Mouse (Mus musculus): ENCODE results near the gene Hs3st1.
"Not testable (repeated sequence)": the region's sequence is repeated elsewhere in the genome, so short reads cannot be mapped to it uniquely, and the experiment has no call there.

Gene Hs3st1

DNA sequence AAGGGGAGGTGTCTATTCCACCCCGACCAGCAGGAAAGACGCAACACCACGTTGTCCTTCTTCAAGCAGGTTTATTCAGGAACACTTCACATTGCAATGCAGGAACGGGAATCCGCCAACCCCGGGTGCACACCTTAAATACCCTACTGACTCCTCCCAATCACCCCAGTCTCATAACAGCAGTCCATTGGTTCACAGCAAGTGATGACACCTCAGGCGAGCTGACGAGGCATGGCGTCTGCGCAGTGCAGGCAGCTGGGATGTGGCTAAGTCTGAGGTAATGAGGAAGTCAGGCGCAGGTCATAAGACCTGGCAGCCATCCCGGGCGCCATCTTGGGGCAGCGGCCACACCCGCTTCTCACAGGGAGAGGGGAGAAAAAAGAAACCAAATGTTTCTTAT lies at the start of gene Hs3st1:
Hs3st1 (minus strand) TSS at position 101 of the 400 bp plus-strand sequence.
- not testable (repeated sequence) for DNase-seq (ENCODE audit: low spot score)

DNA sequence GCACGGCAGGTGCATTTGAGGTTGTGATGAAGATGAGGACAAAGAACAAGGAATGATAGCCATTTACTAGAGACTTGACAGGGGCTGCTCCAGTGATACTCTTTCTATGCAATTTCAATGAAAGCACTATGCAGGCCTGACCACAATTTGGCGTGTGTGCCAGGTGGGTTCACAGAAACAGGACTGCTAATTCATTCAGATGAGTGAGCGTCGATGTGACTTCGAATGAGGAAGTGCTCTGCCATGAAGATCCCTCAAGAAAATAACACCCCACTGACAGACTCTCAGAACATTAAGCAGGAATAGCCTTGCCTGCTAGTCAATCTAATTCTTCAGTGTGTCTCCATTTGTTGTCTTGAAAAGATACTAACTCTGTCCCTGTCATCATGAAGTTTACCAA lies 49.4 kb upstream of the Hs3st1 start:
- no peak for DNase-seq (ENCODE audit: low spot score)

GRCm38 (mm10) chr5:39803941-39804340 lies 48.7 kb upstream of the Hs3st1 start:
- DNase-seq (ENCODE audit: low spot score), result no peak

DNA sequence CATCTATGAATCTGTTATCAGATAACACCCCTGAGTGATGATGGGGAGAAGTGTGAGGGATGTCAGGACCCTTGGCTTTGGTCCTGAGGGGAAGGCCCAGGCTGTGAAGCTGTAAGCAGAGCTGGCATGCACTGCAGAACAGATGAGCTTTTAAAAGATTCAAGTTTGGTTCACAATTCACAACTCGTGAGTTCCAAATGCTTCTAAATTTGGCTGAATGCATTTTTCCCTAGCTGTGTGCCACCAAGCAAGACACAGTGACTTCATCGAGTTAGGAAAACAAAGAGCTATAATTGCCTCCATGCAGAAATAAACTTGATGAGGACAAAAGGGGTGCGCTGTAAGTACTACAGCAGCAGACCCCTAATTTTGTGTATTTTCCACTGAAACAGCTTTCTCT lies 48.2 kb upstream of the Hs3st1 start:
- no peak for DNase-seq (ENCODE audit: low spot score)

- DNase-seq (ENCODE audit: low spot score), result no peak
Measured at GRCm38 (mm10) chr5:39802110-39802509, 46.8 kb upstream of the Hs3st1 start.

DNA sequence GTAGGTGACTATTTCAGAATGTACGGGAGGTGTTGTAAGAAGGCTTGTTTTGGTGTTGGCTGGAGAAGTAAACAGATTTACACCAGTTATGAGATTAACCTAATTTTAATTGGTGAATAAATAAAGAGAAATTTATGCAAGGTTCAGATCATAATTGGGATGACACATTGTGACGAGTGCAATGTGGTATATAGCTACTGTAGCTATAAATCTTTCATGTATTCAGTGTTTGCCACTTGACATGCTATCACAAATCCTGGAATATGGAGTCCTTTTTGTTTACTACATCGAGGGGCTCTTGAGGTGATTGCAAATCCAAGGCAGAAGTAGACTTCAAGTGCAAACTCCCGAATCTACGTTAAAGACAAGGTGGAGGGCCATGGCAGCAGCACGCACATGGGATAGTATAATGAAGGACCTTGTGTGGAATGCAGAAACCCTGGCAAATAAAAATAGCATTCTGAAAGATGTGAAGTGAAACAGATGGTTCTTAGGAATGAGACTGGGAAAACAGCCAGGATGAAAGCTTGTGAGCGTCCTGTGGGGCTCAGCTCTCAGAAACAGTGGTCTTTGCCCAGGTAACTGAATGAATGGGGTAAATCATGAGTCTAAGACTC lies 21.9 kb upstream of the Hs3st1 start:
- no peak for DNase-seq (ENCODE audit: low spot score)

GRCm38 (mm10) chr5:39771680-39772348 lies 16.5 kb upstream of the Hs3st1 start:
- DNase-seq (ENCODE audit: low spot score), result peak; percentile 32

DNA sequence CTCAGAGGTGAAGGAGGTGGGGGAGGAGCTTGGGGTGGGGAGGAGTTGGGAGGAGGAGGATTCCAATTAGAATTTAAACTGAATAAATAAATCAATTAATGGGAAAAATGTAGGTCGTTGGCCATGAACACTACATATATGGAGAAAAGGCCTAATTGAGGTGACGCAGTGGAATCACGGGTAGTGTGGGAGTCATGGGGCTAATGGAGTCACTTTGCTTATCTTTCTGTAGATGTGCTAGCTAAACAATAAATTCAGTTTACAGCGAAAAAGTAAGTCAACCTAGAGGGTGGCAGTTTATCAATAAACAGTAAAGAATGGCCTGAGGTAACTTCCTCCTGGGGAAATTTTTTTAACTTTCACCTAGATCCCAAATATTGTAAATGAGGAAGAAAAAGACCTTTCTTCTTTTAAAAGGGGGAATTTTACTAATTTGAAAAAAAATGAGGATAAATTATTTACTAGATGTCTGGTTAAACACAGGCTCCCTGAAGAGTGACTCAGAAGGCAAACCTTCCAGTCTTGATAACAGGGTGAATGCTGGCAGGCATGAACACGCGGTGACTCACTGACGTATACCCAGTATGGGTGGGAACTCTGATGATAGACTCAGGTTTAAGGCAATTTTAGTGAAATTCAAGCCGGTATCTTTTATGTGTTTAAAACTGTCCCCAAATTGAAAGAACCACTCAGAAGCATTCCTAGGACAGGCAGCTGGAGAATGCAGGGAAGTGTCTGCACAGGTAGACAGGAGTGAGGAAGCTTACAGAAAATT lies 6.6 kb upstream of the Hs3st1 start:
- no peak for DNase-seq (ENCODE audit: low spot score)

DNA sequence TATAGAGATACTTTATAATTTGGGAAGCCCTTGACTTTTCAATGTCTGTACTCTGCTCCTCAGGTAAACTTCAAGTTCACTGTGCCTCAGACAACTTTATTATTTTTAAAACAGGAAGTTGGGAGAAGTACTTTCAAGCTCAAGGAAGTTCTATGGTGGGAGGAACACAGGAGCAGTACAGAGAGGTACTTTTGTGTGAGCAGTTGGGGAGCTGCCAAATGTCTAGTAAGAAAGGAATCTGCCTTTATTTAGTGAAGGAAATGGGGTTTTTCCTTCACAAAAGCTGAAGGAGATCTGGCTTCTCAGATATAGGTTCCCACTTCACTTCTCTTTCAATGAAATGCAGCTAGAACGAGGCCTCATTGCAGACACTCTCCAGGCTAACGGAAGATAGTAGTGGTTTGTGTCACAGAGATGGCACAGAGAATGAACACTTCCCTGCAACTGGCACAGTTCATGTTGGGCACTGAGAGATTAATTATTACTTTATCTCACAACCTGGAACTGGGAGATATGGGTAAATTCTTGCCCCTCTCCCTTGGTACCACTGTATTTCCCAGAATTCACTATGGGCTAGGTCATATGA lies 3.7 kb upstream of the Hs3st1 start:
- no peak for DNase-seq (ENCODE audit: low spot score)

DNA sequence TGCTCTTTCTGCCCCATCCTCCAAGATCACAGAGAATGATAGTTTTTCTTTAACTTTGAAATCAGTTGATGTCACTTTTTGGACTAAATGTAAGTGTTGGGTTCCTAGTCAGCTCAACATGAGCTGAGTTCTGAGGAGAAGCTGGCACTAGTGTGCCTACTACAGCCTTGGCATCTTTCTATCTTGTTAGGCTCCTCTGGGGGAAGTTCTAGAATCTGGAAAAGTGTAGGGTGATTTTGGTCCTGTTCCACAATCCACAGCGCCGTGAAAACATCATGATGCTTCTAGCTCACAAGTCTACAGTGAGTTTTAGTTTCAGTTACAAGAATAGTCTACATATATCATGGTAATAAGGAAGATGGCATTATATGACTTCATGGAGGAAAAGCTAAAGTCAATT lies 18.4 kb downstream of the Hs3st1 start:
- no peak for DNase-seq (ENCODE audit: low spot score)

DNA sequence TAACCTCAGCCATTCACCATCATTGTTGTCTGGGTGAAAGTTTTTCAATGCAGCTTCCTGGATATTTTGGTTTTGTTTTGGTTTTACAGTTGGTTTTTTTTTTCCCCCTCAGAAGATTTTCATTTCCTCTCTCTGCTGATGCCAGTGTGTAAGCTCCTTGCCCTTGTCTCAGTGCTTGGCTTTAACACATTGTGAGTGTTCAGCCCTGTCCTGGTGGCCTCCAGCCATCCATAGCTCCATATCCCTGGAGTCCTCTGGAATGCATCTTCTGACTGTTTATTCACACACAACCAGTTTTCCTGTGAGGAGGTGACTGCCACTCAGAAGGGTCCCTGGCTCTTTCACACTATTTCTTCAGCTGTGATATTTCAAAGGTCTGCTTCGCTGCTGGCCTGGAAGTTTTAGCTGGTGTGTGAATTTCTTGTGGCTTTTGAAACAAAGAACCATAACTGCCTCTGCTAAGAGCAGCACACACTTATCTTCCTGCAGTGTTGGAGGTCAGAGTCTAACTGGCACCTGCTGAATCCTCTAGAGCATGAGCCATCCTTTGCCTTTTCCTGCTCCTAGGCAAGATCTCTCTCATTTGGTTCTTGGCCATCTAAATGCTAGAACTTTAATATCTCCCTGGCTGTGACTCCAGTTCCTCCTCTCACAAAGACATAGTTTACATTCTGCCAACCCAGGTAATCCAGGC lies 21.4 kb downstream of the Hs3st1 start:
- no peak for DNase-seq (ENCODE audit: low spot score)

- no peak for DNase-seq (ENCODE audit: low spot score)
Measured at GRCm38 (mm10) chr5:39733013-39733749, 22.1 kb downstream of the Hs3st1 start.

DNA sequence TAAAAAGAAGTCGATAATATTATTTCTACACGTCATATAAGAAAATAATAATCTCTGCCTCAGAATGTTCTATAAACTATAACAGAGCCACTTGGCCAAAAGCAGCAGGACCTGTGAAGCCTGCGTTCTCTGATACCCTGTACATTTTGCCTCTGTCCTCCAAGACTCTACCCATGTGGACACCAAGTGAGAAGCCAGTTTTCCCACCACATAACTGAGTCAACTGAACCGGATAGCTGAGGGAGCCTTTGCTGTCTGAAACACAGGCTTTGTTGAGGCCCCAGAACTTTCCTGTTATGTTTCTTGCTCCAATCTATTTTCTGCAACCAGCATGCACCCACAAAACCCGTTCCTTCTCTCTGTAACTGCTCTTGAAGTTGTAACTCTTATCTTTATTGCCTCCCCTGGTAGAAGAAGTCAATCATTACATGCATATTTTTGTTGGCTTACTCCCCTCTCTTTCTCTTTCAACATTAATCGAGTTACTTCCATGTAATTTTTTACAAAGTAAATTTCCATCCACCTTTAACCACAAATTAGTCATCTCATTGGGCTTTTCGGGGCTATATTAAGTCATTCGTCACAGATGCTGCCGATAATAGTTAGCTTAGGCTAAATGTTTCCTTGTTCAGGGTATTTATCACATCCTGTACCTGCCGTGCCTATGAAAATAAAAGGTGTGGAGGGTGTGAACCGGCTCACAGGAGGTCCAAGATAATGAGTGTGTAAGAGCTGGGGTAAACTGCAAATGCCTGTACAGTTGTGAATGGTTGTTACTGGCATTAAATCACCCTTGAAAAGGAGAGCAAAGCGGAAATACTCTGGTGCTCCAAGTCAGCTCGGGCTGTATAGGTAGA lies 39.4 kb downstream of the Hs3st1 start:
- DNase-seq (ENCODE audit: low spot score), result no peak

GRCm38 (mm10) chr5:39715193-39715592 lies 40.1 kb downstream of the Hs3st1 start:
- DNase-seq (ENCODE audit: low spot score), result no peak

- DNase-seq (ENCODE audit: low spot score), result no peak
Measured at GRCm38 (mm10) chr5:39705539-39705938, 49.7 kb downstream of the Hs3st1 start.

GRCm38 (mm10) chr5:39660826-39661225 lies 94.4 kb downstream of the Hs3st1 start:
- DNase-seq (ENCODE audit: low spot score), result no peak

GRCm38 (mm10) chr5:39659417-39659816 lies 95.9 kb downstream of the Hs3st1 start:
- no peak for DNase-seq (ENCODE audit: low spot score)

DNA sequence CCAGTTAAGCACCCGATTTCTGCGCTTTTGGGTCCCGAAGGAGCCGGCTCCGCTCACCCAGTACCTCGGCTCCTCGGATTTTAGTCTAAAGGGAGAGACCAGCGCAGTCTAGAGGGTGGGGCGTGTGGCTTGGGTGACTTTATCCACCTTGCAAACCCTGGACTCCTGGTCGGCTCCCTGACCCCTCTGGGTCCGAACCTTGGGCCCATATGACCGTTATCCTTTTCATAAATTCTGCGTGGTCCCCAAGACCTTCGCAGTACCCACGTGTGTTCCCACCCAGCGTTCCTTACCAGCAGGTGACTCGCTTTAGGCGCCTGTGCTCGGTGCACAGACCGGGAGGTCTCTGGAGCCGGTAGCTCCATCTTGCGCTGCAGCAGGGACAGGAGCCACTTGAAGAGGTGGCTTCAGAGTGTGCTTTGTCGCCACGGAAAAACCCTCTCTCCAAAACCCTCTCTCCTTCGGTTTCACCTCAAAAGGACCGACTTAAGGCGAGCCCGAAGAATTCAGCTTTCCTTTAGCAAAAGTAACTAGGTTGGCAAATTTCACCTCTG lies 110.4 kb downstream of the Hs3st1 start:
- DNase-seq (ENCODE audit: low spot score), result peak; percentile 42

- DNase-seq (ENCODE audit: low spot score), result peak; percentile 92
Measured at GRCm38 (mm10) chr5:39643924-39644826, 111.1 kb downstream of the Hs3st1 start.

Data from embryo, embryonic 10.5 days (tissue).